Mouse (Mus musculus) hematopoietic stem cell, adult 5-6 weeks (primary cell): ENCODE results near the gene Psmd8. TPM values are rescaled to one million over a fixed set of nuclear protein-coding genes. Genes with fewer than 3 reads are reported as not detected.
"Not testable (repeated sequence)": the region's sequence is repeated elsewhere in the genome, so short reads cannot be mapped to it uniquely, and the experiment has no call there.

Experiments
- ATAC-seq, 2 experiments: fragments of 125-278 bp in 1 of 2; replicated peaks in 1 of 2; 2 replicates each; pipeline ENCODE4 v1.8.0; 2016 to 2017; ENCODE audit warnings: inconsistent platforms in 2 of 2, mild to moderate bottlenecking in 2 of 2, moderate number of reproducible peaks in 2 of 2, low read depth in 1 of 2, moderate TSS enrichment in 1 of 2; ENCODE audit not compliant: low FRiP score in 2 of 2, poor library complexity in 2 of 2, severe bottlenecking in 2 of 2, insufficient read depth in 1 of 2, low TSS enrichment in 1 of 2
- total RNA-seq: library from RNA; stranded (forward); fragments of 172-1452, 232-1000 nt; gene quantifications from 2 replicates; pipeline ENCODE4 v1.2.3, GENCODE M21; 2017

Gene Psmd8
- total RNA-seq, 1 experiment from 2014 or later: 144 TPM

DNA sequence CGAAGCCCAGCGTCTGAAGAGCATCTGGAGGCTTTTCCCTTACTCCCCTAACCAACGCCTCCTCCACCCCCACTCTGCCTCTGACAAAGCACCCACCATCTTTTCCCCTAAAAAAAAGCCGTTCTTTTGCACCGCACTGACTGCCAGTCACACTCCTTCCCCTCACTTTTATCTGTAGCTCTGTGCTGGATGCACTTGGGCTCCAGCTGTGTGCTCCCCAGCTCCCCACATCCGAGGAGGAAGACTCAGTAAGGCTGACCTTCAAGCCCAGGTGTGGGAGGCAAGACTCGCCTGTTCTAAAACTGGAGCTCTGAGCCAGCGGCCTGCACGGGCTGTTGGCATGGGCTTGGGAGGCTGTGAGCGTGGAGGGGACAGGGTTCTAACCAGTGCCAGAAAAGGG, 29.0 kb downstream of the Psmd8 start:
- no peak for ATAC-seq

DNA sequence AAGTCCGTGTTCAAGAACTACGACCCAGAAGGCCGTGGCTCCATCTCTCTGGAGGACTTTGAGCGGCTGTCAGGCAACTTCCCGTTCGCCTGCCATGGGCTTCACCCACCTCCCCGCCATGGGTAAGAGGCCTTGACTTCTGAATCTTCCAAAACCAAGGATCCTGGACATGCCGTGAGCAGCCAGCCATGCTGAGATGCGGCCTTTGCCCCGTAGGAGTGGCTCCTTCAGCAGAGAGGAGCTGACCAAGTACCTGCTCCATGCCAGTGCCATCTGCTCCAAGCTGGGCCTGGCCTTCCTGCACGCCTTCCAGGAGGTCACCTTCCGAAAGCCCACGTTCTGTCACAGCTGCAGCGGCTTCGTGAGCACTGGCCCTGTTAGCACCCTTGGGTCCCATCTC, 31.7 kb downstream of the Psmd8 start:
- no peak for ATAC-seq

GRCm38 (mm10) chr7:29146625-29147367, 33.7 kb downstream of the Psmd8 start:
- no peak for ATAC-seq

GRCm38 (mm10) chr7:29144006-29144405, 36.5 kb downstream of the Psmd8 start:
- ATAC-seq: peak; percentile 42 to 62; a peak in 1 of 4 replicates

GRCm38 (mm10) chr7:29141416-29141815, 39.1 kb downstream of the Psmd8 start:
- no peak for ATAC-seq

GRCm38 (mm10) chr7:29139237-29139636, 41.3 kb downstream of the Psmd8 start:
- ATAC-seq: not testable (repeated sequence)

- ATAC-seq: no peak
These were observed 43.1 kb downstream of the Psmd8 start for GRCm38 (mm10) chr7:29137429-29137828.

DNA sequence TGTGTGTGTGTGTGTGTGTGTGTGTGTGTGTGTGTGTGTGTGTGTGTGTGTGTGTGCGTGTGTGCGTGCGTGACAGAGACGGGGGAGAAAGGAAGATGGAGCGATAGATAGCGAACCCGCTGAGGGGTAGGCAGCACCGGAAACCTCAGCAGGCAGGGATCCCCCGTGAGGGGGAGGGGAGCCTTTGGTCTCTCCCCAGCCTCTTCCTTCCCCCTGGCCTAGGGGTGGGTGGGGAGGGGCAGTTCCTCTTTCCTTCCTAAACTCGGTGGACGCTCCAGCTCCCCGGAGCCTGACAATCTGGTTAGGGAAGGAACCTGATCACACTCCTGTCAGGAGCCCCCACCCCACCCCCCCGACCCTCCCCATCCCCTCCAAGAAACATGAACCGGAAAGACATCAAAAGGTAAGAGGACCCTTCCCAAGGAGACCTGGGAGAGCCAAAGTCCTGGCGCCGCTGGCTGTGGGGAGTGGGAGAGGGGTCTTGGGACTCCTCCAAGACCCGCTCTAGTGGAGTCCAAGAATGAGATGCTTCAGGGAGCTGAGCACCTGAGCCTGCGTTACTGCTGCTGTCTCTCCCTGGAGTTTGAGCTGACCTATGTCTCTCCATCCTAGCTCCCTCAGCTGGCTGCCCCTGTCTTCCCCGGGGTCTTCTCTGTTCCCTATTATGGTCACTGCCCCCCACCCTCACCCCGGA, 45.7 kb downstream of the Psmd8 start, which contains the start of gene Rasgrp4:
TSS of gene Rasgrp4 (plus strand) at position 159 of the 694 bp plus-strand sequence.
- ATAC-seq: peak; percentile 84 to 97

DNA sequence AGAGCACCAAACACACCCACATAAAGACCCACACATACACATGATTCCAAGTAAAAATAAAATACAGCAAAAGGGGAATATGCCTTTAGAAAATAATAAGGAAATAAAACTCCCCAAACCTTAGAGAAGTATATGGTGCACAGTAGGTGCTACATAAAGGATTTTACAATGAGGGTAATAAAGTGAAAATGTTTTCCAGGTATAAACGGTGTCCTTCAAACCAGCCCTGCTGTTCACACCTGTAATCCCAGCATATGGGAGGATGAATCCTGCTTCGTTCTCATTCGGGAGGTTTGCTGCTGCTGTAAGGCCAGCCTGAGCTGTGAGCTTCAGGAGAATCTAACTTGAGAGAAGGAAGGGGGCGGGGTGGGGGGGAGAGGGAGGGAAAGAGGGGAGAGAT, 46.3 kb downstream of the Psmd8 start:
- ATAC-seq: no peak

DNA sequence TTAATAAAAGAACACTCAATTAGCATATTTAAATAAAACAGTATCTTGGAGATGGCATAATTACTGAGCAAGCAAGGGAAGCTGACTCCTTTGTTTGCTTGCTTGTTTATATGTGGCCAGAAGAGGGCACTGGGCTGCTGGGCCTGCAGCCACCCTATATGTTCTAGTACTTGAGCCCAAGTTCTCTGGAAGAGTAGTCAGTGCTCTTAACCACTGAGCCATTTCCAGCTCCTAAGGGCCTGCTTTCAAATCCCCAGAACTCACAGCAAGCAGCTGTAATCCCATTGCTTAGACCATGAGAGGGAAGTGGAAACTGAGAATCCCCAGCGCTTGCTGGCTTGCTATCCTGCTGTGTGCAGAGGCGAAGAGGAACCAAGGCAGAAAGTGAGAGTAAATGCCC, 51.8 kb downstream of the Psmd8 start:
- peak; percentile 57 to 63; a peak in 3 of 4 replicates for ATAC-seq

DNA sequence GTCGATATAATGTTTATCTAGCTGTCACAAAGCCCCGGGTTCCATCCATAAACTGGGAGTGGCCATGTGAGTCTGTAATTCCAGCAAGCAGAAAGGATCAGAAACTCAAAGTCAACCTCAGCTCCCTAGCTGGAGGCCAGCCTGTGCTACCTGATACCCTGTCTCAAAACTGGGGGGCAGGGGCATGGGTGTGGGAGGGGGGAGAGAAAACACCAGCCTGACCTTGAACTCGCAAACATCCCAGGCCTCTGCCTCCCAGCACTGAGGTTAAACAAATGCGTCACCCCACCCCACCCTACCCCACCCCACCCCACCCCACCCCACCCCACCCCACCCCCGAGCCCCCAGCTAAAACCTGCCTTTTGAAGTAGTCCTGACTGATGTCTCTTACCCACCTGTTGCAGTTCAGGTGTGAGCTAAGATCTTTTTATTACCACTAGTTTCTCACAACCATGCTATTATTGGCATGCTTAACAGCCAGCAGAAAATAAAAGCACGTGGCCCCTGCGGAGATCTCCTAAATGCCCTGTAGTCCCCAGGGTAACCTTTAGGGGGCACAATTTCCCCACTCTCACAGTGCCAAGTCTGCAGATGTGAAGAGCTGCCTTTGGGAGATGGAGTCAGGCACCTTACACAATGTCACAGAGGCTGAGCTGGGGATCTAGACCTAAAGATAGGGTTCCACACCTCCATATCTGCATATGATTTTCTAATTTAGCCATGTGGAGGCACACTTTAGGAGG, 54.2 kb downstream of the Psmd8 start:
- peak; percentile 43 to 70; a peak in 2 of 4 replicates for ATAC-seq

DNA sequence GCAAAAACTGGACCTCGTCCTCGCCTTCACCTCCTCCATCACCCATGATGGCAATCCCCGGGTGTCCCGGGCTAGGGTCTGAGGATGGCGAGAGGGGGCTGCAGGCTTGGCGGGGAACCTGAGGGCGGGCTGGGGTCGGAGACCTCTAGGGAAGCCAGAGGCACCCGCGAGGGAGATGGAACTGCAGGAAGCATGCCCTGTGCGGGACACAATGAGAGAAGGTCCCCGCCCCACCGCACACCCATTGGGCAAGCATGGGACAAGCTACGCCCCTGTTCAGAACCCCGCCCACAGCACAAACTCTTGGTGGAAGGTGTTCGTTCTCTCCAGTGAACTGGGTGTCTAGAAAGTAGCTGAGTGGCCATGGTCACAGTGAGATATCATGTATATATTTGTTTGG, 55.5 kb downstream of the Psmd8 start, which contains the start of gene Ryr1:
TSS of gene Ryr1 (minus strand) at position 210 of the 400 bp plus-strand sequence.
- peak; percentile 89 to 92 for ATAC-seq

Other genes with a start within 250 kb of the Psmd8 start
- gene Actn4, start 218.4 kb downstream of the Psmd8 start, total RNA-seq: 38.5 and 43.5 TPM in 2 replicates
- 321 and 414 TPM in 2 replicates for gene Eif3k, start 198.8 kb downstream of the Psmd8 start, total RNA-seq
- 63.0 and 69.6 TPM in 2 replicates for gene Map4k1, start 198.7 kb downstream of the Psmd8 start, total RNA-seq
- gene Ryr1, start 55.5 kb downstream of the Psmd8 start, total RNA-seq: 0.19 and 0.25 TPM in 2 replicates
- 1.9 and 8.8 TPM in 2 replicates for gene Rasgrp4, start 45.9 kb downstream of the Psmd8 start, total RNA-seq
- 26.5 and 29.1 TPM in 2 replicates for gene Fam98c, start 24.5 kb downstream of the Psmd8 start, total RNA-seq
- gene Ggn, start 10.5 kb downstream of the Psmd8 start, total RNA-seq: 0.63 and 1.5 TPM in 2 replicates
- 5.3 and 5.6 TPM in 2 replicates for gene Spred3, start 10.3 kb downstream of the Psmd8 start, total RNA-seq
- 0.79 and 1.3 TPM in 2 replicates for gene Catsperg1, start 33.3 kb upstream of the Psmd8 start, total RNA-seq
- gene Kcnk6, start 51.8 kb upstream of the Psmd8 start, total RNA-seq: 2.3 and 2.8 TPM in 2 replicates
- gene Yif1b, start 57.6 kb upstream of the Psmd8 start, total RNA-seq: 17.8 and 19.9 TPM in 2 replicates
- gene 2200002D01Rik, start 67.8 kb upstream of the Psmd8 start, total RNA-seq: 0.55 and 1.1 TPM in 2 replicates
- gene Spint2, start 101.2 kb upstream of the Psmd8 start, total RNA-seq: 37.8 and 43.6 TPM in 2 replicates
- gene Ppp1r14a, start 108.6 kb upstream of the Psmd8 start, total RNA-seq: 1.6 TPM in 1 of 2 replicates, not detected in the other
- 0.05 and 0.38 TPM in 2 replicates for gene Dpf1, start 123.2 kb upstream of the Psmd8 start, total RNA-seq